ENCODE assay signal across 7 mouse cellular contexts in the genomic region with DNA sequence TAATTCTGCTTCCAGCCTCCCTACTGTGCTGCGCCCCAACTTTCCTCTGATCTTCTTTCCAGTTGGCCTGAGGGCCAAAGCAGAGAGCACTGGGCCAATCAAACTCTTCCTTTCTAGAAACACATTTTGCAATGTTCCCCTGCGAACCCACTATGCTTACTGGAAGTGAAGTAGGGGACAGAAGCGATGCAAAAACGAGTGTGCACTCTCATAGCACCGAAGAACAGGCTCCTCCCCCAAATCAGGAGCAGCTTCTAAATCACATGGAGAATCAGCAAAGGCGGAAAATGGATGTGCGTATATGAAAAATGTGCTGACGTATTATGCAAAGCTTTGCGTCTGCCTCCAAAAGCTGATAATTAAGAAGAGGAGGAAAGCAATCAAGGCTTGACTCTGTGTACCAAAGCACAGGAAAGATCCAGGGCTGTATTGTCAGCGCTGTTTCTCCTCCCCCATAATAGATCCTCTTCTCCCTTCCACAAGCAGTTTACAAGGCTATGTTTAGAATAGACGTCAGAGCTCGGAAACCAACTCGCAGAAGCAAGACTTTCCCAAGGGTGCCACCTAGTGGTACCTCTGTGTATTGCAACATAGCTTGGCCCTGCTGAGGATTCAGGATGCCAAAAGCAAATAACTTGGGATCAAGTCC. TPM values are rescaled to one million over a fixed set of nuclear protein-coding genes. Genes with fewer than 3 reads are reported as not detected.
DNase-seq lines count a peak whose midpoint lies in the region; ATAC-seq lines count a peak whose summit lies in the region.

No protein-coding gene starts in this region.

- peak; percentile 82 for DNase-seq in adrenal gland, postnatal 14 days
- DNase-seq in embryonic facial prominence, embryonic 11.5 days (ENCODE audit: low spot score) = peak; percentile 84
- peak; percentile 92 for DNase-seq in heart, adult 11 months
- DNase-seq in kidney, adult 11 months = peak; percentile 61
- DNase-seq in left cerebral cortex, postnatal 4 days = peak; percentile 65
- peak; percentile 94 for DNase-seq in midbrain, embryonic 11.5 days (ENCODE audit: low spot score, missing footprints)
- DNase-seq in skeletal muscle tissue, adult 2 months (ENCODE audit: low read depth, low spot score) = peak; percentile 74

- no peak overlapping the region for H3K27ac ChIP-seq in embryonic facial prominence, embryonic 11.5 days (replicated peaks; ENCODE audit: low read depth, low read length)
- H3K27ac ChIP-seq in midbrain, embryonic 11.5 days (ENCODE audit: low read depth, low read length) = no peak overlapping the region

- no peaks in the 10 kb centered on the region for H3K27me3 ChIP-seq in embryonic facial prominence, embryonic 11.5 days (ENCODE audit: control insufficient read depth, insufficient read depth, low read length)
- no peaks in the 10 kb centered on the region for H3K27me3 ChIP-seq in midbrain, embryonic 11.5 days (ENCODE audit: control insufficient read depth, insufficient read depth, low read length)

- H3K9ac ChIP-seq in embryonic facial prominence, embryonic 11.5 days (replicated peaks; ENCODE audit: low read length) = no peak overlapping the region
- no peak overlapping the region for H3K9ac ChIP-seq in midbrain, embryonic 11.5 days (ENCODE audit: low read length)

- peak overlapping the region; percentile 5 for H3K4me2 ChIP-seq in embryonic facial prominence, embryonic 11.5 days (ENCODE audit: low read depth, low read length)
- H3K4me2 ChIP-seq in midbrain, embryonic 11.5 days = peak overlapping the region; percentile 0; the same call in 1 of the 2 replicates

- intact Hi-C loops in left cerebral cortex, postnatal 4 days (cut with DNase I) = loop anchor here (10.0 kb wide), 1 partner anchor 595 kb away; no protein-coding TSS in a partner anchor

- no peak for ATAC-seq in embryonic facial prominence, embryonic 11.5 days (replicated peaks; ENCODE audit: insufficient number of reproducible peaks, low FRiP score, low TSS enrichment, low read depth)
- ATAC-seq in midbrain, embryonic 11.5 days (ENCODE audit: low FRiP score) = peak; percentile 75

- 38% methylated on average over 13 of the region's 13 CpGs for WGBS in embryonic facial prominence, embryonic 11.5 days
- WGBS in midbrain, embryonic 11.5 days = 55% methylated on average over 13 of the region's 13 CpGs

- no peaks in the 10 kb centered on the region for H3K9me3 ChIP-seq in embryonic facial prominence, embryonic 11.5 days (replicated peaks; ENCODE audit: control insufficient read depth, low read length)
- no peaks in the 10 kb centered on the region for H3K9me3 ChIP-seq in midbrain, embryonic 11.5 days (ENCODE audit: control insufficient read depth, low read length)

- H3K4me1 ChIP-seq in embryonic facial prominence, embryonic 11.5 days (ENCODE audit: control insufficient read depth, insufficient read depth, low read length) = no peaks in the 10 kb centered on the region
- no peaks in the 10 kb centered on the region for H3K4me1 ChIP-seq in midbrain, embryonic 11.5 days (ENCODE audit: control insufficient read depth, insufficient read depth, low read length)

- peak overlapping the region; percentile 11 for H3K4me3 ChIP-seq in embryonic facial prominence, embryonic 11.5 days (ENCODE audit: low read depth, low read length)
- no peak overlapping the region for H3K4me3 ChIP-seq in midbrain, embryonic 11.5 days (ENCODE audit: low read depth, low read length)

- no peaks in the 10 kb centered on the region for H3K36me3 ChIP-seq in embryonic facial prominence, embryonic 11.5 days (replicated peaks; ENCODE audit: control insufficient read depth, insufficient read depth, low read depth, low read length)
- H3K36me3 ChIP-seq in midbrain, embryonic 11.5 days (ENCODE audit: control insufficient read depth, insufficient read depth, low read length) = no peaks in the 10 kb centered on the region

RNA-seq across cellular contexts. Expression of gene Pdk3, which starts 57.5 kb away (rescaled TPM):
- 12.5 and 13.5 TPM in 2 replicates for total RNA-seq in adrenal gland, postnatal 14 days (2021)
- polyA plus RNA-seq in embryonic facial prominence, embryonic 11.5 days (2014; fragmentation: Nextera tagmentation; extraction: Ambion mirVana) = 77.3 and 79.1 TPM in 2 replicates
- total RNA-seq in left cerebral cortex, postnatal 4 days (2021) = 10 to 100 TPM; 19.0 to 19.6 TPM
- 58.8 and 59.7 TPM in 2 replicates for polyA plus RNA-seq in midbrain, embryonic 11.5 days (2014; fragmentation: Nextera tagmentation; extraction: Ambion mirVana)
